Mouse (Mus musculus): ENCODE measurements around the gene Rbpms2. TPM values are rescaled to one million over a fixed set of nuclear protein-coding genes. Genes with fewer than 3 reads are reported as not detected.
"Not testable (repeated sequence)": the region's sequence is repeated elsewhere in the genome, so short reads cannot be mapped to it uniquely, and the experiment has no call there.

Rbpms2 gene
- total and polyA plus RNA-seq, 3 experiments, result 0.13 to 0.33 TPM; not detected in 1

DNA sequence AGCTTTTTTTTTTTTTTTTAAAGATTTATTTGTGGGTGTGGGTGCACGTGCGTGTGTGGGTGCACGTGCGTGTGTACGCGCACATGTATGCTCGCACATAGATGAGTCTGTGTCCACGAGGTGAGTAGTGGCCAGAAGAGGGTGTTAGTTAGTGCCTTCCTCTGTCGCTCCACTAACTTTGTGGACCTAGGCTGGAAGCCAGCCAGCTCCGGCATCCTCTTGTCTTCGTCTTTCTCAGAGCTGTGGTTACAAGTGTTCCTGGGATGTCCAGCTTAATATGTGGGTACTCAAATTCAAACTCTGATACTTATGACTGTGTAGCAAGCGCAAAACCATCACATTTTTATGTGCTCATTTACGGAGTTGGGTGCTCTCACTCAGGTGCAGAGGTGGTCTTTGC, 19.3 kb downstream of the Rbpms2 start:
- no peak overlapping the region for H3K4me3 ChIP-seq (ENCODE audit: low read depth, low read length)
- no peaks in the 10 kb centered on the region for H3K4me1 ChIP-seq (ENCODE audit: insufficient read depth, low read depth, low read length)
- TF ChIP-seq GATA1 (IDR thresholded peaks at IDR 0.05; ENCODE audit: borderline replicate concordance, low read length) (no peak), GATA2 (IDR thresholded peaks at IDR 0.05; ENCODE audit: borderline replicate concordance, low read depth, low read length) (no peak), CTCF (IDR thresholded peaks at IDR 0.05; ENCODE audit: low read depth, low read length) (no peak), POLR2AphosphoS5 (IDR thresholded peaks at IDR 0.05; ENCODE audit: insufficient replicate concordance, low read depth, low read length) (no peak), TAL1 (conservative IDR thresholded peaks at IDR 0.05; ENCODE audit: low read depth, low read length) (no peak)
- ATAC-seq (ENCODE audit: extremely low read depth, insufficient number of reproducible peaks, low FRiP score, poor library complexity, severe bottlenecking) (no peak), DNase-seq (ENCODE audit: low spot score) (no peak)
- H3K27me3 ChIP-seq (ENCODE audit: insufficient read depth, low read length), result peaks cover 51% of the 10 kb centered on the region
- H3K36me3 ChIP-seq (replicated peaks), result no peaks in the 10 kb centered on the region
- H3K9me3 ChIP-seq (replicated peaks), result no peaks in the 10 kb centered on the region

DNA sequence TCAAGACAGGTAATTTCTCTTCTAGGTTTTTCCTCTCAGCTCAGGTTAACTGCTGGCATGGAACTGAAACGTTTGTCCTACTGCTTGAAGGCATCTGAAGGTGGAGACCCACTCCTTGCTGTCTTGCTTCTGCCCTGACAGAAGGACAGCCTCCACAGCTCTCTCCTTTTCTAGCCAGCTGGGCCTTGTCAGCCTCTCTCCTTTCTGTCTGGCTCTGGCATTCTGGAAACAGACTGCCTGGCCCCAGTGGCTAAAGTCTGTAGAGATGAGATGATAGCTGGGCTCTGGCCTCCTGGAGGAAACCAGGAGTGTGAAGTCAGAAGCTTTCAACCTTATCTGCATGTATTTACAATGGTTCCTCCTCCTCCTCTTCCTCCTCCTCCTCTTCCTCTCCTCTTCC, 20.5 kb downstream of the Rbpms2 start:
- Histone ChIP-seq H3K9me3 (replicated peaks) (no peaks in the 10 kb centered on the region), H3K4me1 (ENCODE audit: insufficient read depth, low read depth, low read length) (no peaks in the 10 kb centered on the region), H3K27me3 (ENCODE audit: insufficient read depth, low read length) (peaks cover 50% of the 10 kb centered on the region), H3K36me3 (replicated peaks) (no peaks in the 10 kb centered on the region), H3K4me3 (ENCODE audit: low read depth, low read length) (no peak overlapping the region)
- DNase-seq (ENCODE audit: low spot score) (no peak), ATAC-seq (ENCODE audit: extremely low read depth, insufficient number of reproducible peaks, low FRiP score, poor library complexity, severe bottlenecking) (no peak)
- TF ChIP-seq CTCF (IDR thresholded peaks at IDR 0.05; ENCODE audit: low read depth, low read length), result no peak
- no peak for TF ChIP-seq GATA2 (IDR thresholded peaks at IDR 0.05; ENCODE audit: borderline replicate concordance, low read depth, low read length)

DNA sequence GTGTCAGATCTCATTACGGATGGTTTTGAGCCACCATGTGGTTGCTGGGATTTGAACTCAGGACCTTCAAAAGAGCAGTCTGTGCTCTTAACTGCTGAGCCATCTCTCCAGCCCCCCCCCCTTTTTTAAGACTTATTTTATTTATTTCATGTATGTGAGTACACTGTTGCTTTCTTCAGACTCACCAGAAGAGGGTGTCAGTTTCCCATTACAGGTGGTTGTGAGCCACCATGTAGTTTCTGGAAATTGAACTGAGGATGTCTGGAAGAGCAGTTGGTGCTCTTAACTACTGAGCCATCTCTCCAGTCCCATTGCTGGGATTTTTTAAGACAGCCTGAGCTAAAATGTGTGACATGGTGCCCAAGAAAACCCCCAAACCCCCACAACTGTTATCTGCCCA, 22.5 kb downstream of the Rbpms2 start:
- H3K27me3 ChIP-seq (ENCODE audit: insufficient read depth, low read length), result peaks cover 46% of the 10 kb centered on the region
- not testable (repeated sequence) for DNase-seq (ENCODE audit: low spot score); ATAC-seq (ENCODE audit: extremely low read depth, insufficient number of reproducible peaks, low FRiP score, poor library complexity, severe bottlenecking); H3K9me3 ChIP-seq (replicated peaks); H3K4me3 ChIP-seq (ENCODE audit: low read depth, low read length); H3K4me1 ChIP-seq (ENCODE audit: insufficient read depth, low read depth, low read length); H3K36me3 ChIP-seq (replicated peaks)

DNA sequence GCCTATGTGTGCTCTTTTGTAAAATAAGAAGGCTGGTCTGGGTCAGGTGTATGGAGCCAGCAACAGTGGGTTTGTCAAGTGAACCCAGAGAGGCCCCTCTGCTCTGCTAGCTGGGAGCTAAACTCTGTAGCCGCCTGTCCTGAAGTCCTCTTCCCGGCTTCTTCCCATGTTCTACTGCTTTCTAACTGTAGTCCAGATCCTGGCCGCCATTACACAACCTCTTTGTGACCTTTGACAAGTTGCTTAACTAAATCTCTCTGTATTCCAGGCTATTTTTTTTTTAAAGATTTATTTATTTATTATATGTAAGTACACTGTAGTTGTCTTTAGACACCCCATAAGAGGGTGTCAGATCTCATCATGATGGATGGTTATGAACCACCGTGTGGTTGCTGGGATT, 24.3 kb downstream of the Rbpms2 start:
- peaks cover 5% of the 10 kb centered on the region for H3K4me1 ChIP-seq (ENCODE audit: insufficient read depth, low read depth, low read length)

DNA sequence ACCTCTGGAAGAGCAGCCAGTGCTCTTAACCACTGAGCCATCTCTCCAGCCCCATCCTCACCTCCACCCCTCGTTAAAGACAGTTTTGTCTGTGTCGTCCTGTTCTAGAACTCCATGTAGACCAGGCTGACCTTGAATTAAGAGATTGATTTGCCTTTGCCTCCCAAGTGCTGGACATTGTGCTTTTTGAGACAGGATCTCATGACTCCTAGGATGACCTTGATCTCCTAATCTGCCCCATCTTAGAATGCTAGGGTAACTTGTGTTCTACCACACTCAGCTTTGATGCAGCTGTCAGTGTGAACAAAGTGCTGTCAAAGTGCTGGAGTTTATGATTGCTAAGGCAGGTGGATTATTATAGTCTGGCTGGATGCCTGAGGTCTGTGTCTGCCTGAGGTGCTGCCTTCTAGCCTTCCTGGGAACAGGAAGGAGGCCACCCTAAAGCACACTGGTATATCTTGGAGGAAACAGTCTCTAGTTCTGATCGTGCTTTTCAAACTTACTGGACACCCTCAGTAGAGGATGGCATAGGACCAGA, 25.3 kb downstream of the Rbpms2 start:
- peaks cover 5% of the 10 kb centered on the region for H3K4me1 ChIP-seq (ENCODE audit: insufficient read depth, low read depth, low read length)
- H3K4me3 ChIP-seq (ENCODE audit: low read depth, low read length), result no peak overlapping the region
- no peaks in the 10 kb centered on the region for H3K36me3 ChIP-seq (replicated peaks)
- H3K9me3 ChIP-seq (replicated peaks), result no peaks in the 10 kb centered on the region
- DNase-seq (ENCODE audit: low spot score), result no peak
- H3K27me3 ChIP-seq (ENCODE audit: insufficient read depth, low read length), result peaks cover 55% of the 10 kb centered on the region
- TF ChIP-seq POLR2AphosphoS5 (IDR thresholded peaks at IDR 0.05; ENCODE audit: insufficient replicate concordance, low read depth, low read length) (no peak), TAL1 (conservative IDR thresholded peaks at IDR 0.05; ENCODE audit: low read depth, low read length) (no peak), GATA2 (IDR thresholded peaks at IDR 0.05; ENCODE audit: borderline replicate concordance, low read depth, low read length) (no peak), GATA1 (IDR thresholded peaks at IDR 0.05; ENCODE audit: borderline replicate concordance, low read length) (no peak), CTCF (IDR thresholded peaks at IDR 0.05; ENCODE audit: low read depth, low read length) (no peak)
- no peak for ATAC-seq (ENCODE audit: extremely low read depth, insufficient number of reproducible peaks, low FRiP score, poor library complexity, severe bottlenecking)

More for the DNA sequence above, 24.3 kb downstream of the Rbpms2 start:
- Histone ChIP-seq H3K36me3 (replicated peaks) (no peaks in the 10 kb centered on the region), H3K4me3 (ENCODE audit: low read depth, low read length) (no peak overlapping the region), H3K9me3 (replicated peaks) (no peaks in the 10 kb centered on the region), H3K27me3 (ENCODE audit: insufficient read depth, low read length) (peaks cover 54% of the 10 kb centered on the region)
- DNase-seq (ENCODE audit: low spot score) (no peak), ATAC-seq (ENCODE audit: extremely low read depth, insufficient number of reproducible peaks, low FRiP score, poor library complexity, severe bottlenecking) (no peak)
- TF ChIP-seq CTCF (IDR thresholded peaks at IDR 0.05; ENCODE audit: low read depth, low read length) (no peak), TAL1 (conservative IDR thresholded peaks at IDR 0.05; ENCODE audit: low read depth, low read length) (no peak), GATA1 (IDR thresholded peaks at IDR 0.05; ENCODE audit: borderline replicate concordance, low read length) (no peak), GATA2 (IDR thresholded peaks at IDR 0.05; ENCODE audit: borderline replicate concordance, low read depth, low read length) (no peak)

DNA sequence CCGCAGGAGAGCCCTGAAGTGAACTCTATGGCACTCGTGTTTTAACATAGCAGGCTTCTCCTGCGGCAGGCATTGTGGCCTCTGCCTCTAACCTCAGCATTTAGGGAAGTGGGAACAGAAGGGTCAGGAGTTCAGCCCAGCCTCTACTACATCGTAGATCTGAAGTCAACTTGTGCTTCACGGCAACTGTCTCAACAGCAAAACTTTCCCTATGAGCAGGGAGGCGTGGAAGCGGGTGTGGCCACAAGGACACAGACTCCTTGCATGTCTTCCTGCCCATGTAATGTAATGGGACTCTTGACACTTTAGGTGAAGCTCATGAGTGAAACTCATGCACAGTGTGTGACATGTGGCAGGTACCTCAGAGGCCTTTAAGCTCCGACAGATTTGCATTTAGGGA, 26.1 kb downstream of the Rbpms2 start:
- no peaks in the 10 kb centered on the region for H3K36me3 ChIP-seq (replicated peaks)
- H3K27me3 ChIP-seq (ENCODE audit: insufficient read depth, low read length), result peaks cover 52% of the 10 kb centered on the region
- DNase-seq (ENCODE audit: low spot score), result no peak
- H3K9me3 ChIP-seq (replicated peaks), result no peaks in the 10 kb centered on the region
- no peak for ATAC-seq (ENCODE audit: extremely low read depth, insufficient number of reproducible peaks, low FRiP score, poor library complexity, severe bottlenecking)
- H3K4me1 ChIP-seq (ENCODE audit: insufficient read depth, low read depth, low read length), result peaks cover 5% of the 10 kb centered on the region
- no peak overlapping the region for H3K4me3 ChIP-seq (ENCODE audit: low read depth, low read length)
- TF ChIP-seq GATA1 (IDR thresholded peaks at IDR 0.05; ENCODE audit: borderline replicate concordance, low read length) (no peak), POLR2AphosphoS5 (IDR thresholded peaks at IDR 0.05; ENCODE audit: insufficient replicate concordance, low read depth, low read length) (no peak), GATA2 (IDR thresholded peaks at IDR 0.05; ENCODE audit: borderline replicate concordance, low read depth, low read length) (no peak), TAL1 (conservative IDR thresholded peaks at IDR 0.05; ENCODE audit: low read depth, low read length) (no peak), CTCF (IDR thresholded peaks at IDR 0.05; ENCODE audit: low read depth, low read length) (no peak)

DNA sequence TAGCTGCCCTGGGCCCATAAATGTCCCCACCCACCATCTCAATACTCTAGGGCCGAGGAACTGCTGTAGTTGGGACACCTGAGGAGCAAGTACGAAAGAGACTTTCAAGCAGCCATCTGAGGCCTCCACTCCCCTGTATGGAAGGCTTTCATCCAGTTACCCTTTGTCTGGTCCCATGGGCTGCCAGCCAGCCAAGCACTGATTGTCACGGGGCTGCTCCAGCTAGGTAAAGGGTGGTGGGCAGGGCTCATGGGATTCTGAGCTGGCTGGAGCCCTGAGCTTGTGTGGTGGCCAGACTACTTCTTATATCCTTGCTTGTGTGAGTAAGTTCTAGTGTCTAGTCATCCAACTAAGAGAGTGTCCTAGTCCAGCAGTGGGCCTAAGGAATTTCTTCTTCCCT, 27.8 kb downstream of the Rbpms2 start:
- ATAC-seq (ENCODE audit: extremely low read depth, insufficient number of reproducible peaks, low FRiP score, poor library complexity, severe bottlenecking) (no peak), DNase-seq (ENCODE audit: low spot score) (no peak)
- H3K4me3 ChIP-seq (ENCODE audit: low read depth, low read length), result no peak overlapping the region
- no peaks in the 10 kb centered on the region for H3K9me3 ChIP-seq (replicated peaks)
- H3K4me1 ChIP-seq (ENCODE audit: insufficient read depth, low read depth, low read length), result peaks cover 5% of the 10 kb centered on the region
- H3K27me3 ChIP-seq (ENCODE audit: insufficient read depth, low read length), result peaks cover 58% of the 10 kb centered on the region
- no peaks in the 10 kb centered on the region for H3K36me3 ChIP-seq (replicated peaks)
- TF ChIP-seq GATA2 (IDR thresholded peaks at IDR 0.05; ENCODE audit: borderline replicate concordance, low read depth, low read length) (no peak), GATA1 (IDR thresholded peaks at IDR 0.05; ENCODE audit: borderline replicate concordance, low read length) (no peak), CTCF (IDR thresholded peaks at IDR 0.05; ENCODE audit: low read depth, low read length) (no peak), TAL1 (conservative IDR thresholded peaks at IDR 0.05; ENCODE audit: low read depth, low read length) (no peak), POLR2AphosphoS5 (IDR thresholded peaks at IDR 0.05; ENCODE audit: insufficient replicate concordance, low read depth, low read length) (no peak)
